Mouse (Mus musculus) liver, postnatal 0 days (tissue): ENCODE results near the gene Rasal2. TPM values are rescaled to one million over a fixed set of nuclear protein-coding genes. Genes with fewer than 3 reads are reported as not detected.
"Not testable (repeated sequence)": the region's sequence is repeated elsewhere in the genome, so short reads cannot be mapped to it uniquely, and the experiment has no call there.

Experiments
- ATAC-seq: fragments of 200-750 bp; cut with Nextera tagmentation; 2 replicates; pipeline ENCODE4 v1.8.0; 2017; ENCODE audit warnings: mild to moderate bottlenecking, moderate library complexity
- DNase-seq: peaks from one replicate; pipeline ENCODE4 v3.0.0-alpha.2; 2016
- H3K27ac ChIP-seq: fragments of 300-500 bp; sonication (generic); 2 replicates; pipeline ENCODE4 v1.5.1; 2014; ENCODE audit warnings: antibody characterized with exemption, moderate library complexity, mild to moderate bottlenecking, low read depth
- H3K27me3 ChIP-seq: fragments of 300-500 bp; sonication (generic); 2 replicates; pipeline ENCODE4 v1.6.1; 2014; ENCODE audit warnings: low read length, control low read depth, mixed read lengths; ENCODE audit not compliant: insufficient read depth
- H3K36me3 ChIP-seq: fragments of 300-500 bp; sonication (generic); replicated peaks from 2 replicates; pipeline ENCODE4 v1.6.1; 2014; ENCODE audit warnings: mild to moderate bottlenecking, control low read depth, low read length, moderate library complexity, mixed read lengths; ENCODE audit not compliant: insufficient read depth
- H3K4me1 ChIP-seq: fragments of 300-500 bp; sonication (generic); 2 replicates; pipeline ENCODE4 v1.6.1; 2014; ENCODE audit warnings: antibody characterized with exemption, mild to moderate bottlenecking, control low read depth; ENCODE audit not compliant: insufficient read depth
- H3K4me2 ChIP-seq: fragments of 300-500 bp; sonication (generic); 2 replicates; pipeline ENCODE4 v1.6.1; 2014; ENCODE audit warnings: low read depth, mild to moderate bottlenecking, low read length, moderate library complexity, mixed read lengths
- H3K4me3 ChIP-seq: fragments of 300-500 bp; sonication (generic); 2 replicates; pipeline ENCODE4 v1.5.1; 2014; ENCODE audit warnings: low read depth, low read length
- H3K9ac ChIP-seq: fragments of 300-500 bp; sonication (generic); replicated peaks from 2 replicates; pipeline ENCODE4 v1.6.1; 2014; ENCODE audit warnings: mild to moderate bottlenecking, moderate library complexity
- H3K9me3 ChIP-seq: fragments of 300-500 bp; sonication (generic); 2 replicates; pipeline ENCODE4 v1.6.1; 2016; ENCODE audit warnings: mild to moderate bottlenecking, control low read depth, low read length, mixed read lengths
- CTCF ChIP-seq: sonication (generic); IDR thresholded peaks from 2 replicates; pipeline ENCODE4 v1.5.1; 2016; ENCODE audit warnings: antibody characterized with exemption, low read depth
- EP300 ChIP-seq: IDR thresholded peaks from 2 replicates; pipeline ENCODE4 v1.6.1; 2016; ENCODE audit warnings: antibody characterized with exemption, low read depth, mild to moderate bottlenecking
- WGBS: fragments of 180-500 bp; shearing (Covaris S2); extraction: QIAGEN DNeasy Blood & Tissue Kit; methylation state at CpG from one replicate; pipeline ENCODE4 v1.1.7; 2014; ENCODE audit not compliant: insufficient replicate concordance; 5-methylcytosine and 5-hydroxymethylcytosine counted together
- polyA plus RNA-seq: library from polyadenylated mRNA; unstranded; fragments of >200 nt; fragmentation: Nextera tagmentation; extraction: Ambion mirVana; gene quantifications from 2 replicates; pipeline ENCODE4 v1.2.1, GENCODE M21; 2015

The Rasal2 gene
- polyA plus RNA-seq, 1 experiment from 2014 or later: 10.7 TPM

- no peak overlapping the region for H3K4me3 ChIP-seq
- no peak for TF ChIP-seq CTCF
- no peak for TF ChIP-seq EP300
- no peak overlapping the region for H3K27ac ChIP-seq
- no peaks in the 10 kb centered on the region for H3K4me1 ChIP-seq
- no peak overlapping the region for H3K9ac ChIP-seq
- ATAC-seq (no peak), DNase-seq (no peak)
- WGBS: 60% methylated on average over 1 of the region's 1 CpGs
- no peaks in the 10 kb centered on the region for H3K9me3 ChIP-seq
- no peaks in the 10 kb centered on the region for H3K27me3 ChIP-seq
- no peak overlapping the region for H3K4me2 ChIP-seq
- H3K36me3 ChIP-seq: no peaks in the 10 kb centered on the region
These were observed 165.6 kb downstream of the Rasal2 start for GRCm38 (mm10) chr1:157246779-157247178.

- H3K4me3 ChIP-seq: no peak overlapping the region
- H3K4me2 ChIP-seq: no peak overlapping the region
- ATAC-seq: no peak
- no peak for DNase-seq
- WGBS: 63% methylated on average over 5 of the region's 5 CpGs
- no peak overlapping the region for H3K27ac ChIP-seq
- H3K36me3 ChIP-seq: no peaks in the 10 kb centered on the region
- no peaks in the 10 kb centered on the region for H3K9me3 ChIP-seq
- H3K4me1 ChIP-seq: no peaks in the 10 kb centered on the region
- H3K27me3 ChIP-seq: no peaks in the 10 kb centered on the region
- no peak overlapping the region for H3K9ac ChIP-seq
- no peak for TF ChIP-seq CTCF
- no peak for TF ChIP-seq EP300
These were observed 168.0 kb downstream of the Rasal2 start for GRCm38 (mm10) chr1:157244453-157244790.

GRCm38 (mm10) chr1:157243576-157244452 is 168.6 kb downstream of the Rasal2 start:
- H3K36me3 ChIP-seq: no peaks in the 10 kb centered on the region
- ATAC-seq (no peak), DNase-seq (no peak)
- no peak overlapping the region for H3K27ac ChIP-seq
- TF ChIP-seq EP300 (no peak), CTCF (no peak)
- WGBS: 63% methylated on average over 7 of the region's 7 CpGs
- H3K4me3 ChIP-seq: no peak overlapping the region
- no peaks in the 10 kb centered on the region for H3K9me3 ChIP-seq
- no peaks in the 10 kb centered on the region for H3K4me1 ChIP-seq
- H3K4me2 ChIP-seq: no peak overlapping the region
- H3K9ac ChIP-seq: no peak overlapping the region
- no peaks in the 10 kb centered on the region for H3K27me3 ChIP-seq

GRCm38 (mm10) chr1:157239687-157240086 is 172.7 kb downstream of the Rasal2 start:
- Histone ChIP-seq H3K4me1 (no peaks in the 10 kb centered on the region), H3K27ac (no peak overlapping the region), H3K27me3 (no peaks in the 10 kb centered on the region), H3K4me3 (no peak overlapping the region), H3K36me3 (no peaks in the 10 kb centered on the region), H3K4me2 (no peak overlapping the region), H3K9ac (no peak overlapping the region), H3K9me3 (no peaks in the 10 kb centered on the region)
- ATAC-seq (no peak), DNase-seq (no peak)
- TF ChIP-seq CTCF (no peak), EP300 (no peak)
- WGBS: 87% methylated on average over 1 of the region's 1 CpGs

GRCm38 (mm10) chr1:157236650-157237344 is 175.6 kb downstream of the Rasal2 start:
- H3K27ac ChIP-seq, H3K36me3 ChIP-seq, H3K4me1 ChIP-seq, ATAC-seq, H3K9ac ChIP-seq, DNase-seq, H3K4me2 ChIP-seq, H3K27me3 ChIP-seq, H3K9me3 ChIP-seq, H3K4me3 ChIP-seq: not testable (repeated sequence)
- WGBS: 74% methylated on average over 4 of the region's 4 CpGs

GRCm38 (mm10) chr1:157233451-157233850 is 178.9 kb downstream of the Rasal2 start:
- no peaks in the 10 kb centered on the region for H3K4me1 ChIP-seq
- no peaks in the 10 kb centered on the region for H3K9me3 ChIP-seq
- no peak overlapping the region for H3K27ac ChIP-seq
- ATAC-seq: no peak
- DNase-seq: no peak
- H3K4me2 ChIP-seq: no peak overlapping the region
- no peaks in the 10 kb centered on the region for H3K27me3 ChIP-seq
- no peak overlapping the region for H3K9ac ChIP-seq
- H3K36me3 ChIP-seq: 0 out of 2 replicates have a peak, but pooled peaks cover under 1% of the 10 kb centered on the region
- WGBS: 77% methylated on average over 2 of the region's 2 CpGs
- TF ChIP-seq CTCF: no peak
- no peak for TF ChIP-seq EP300
- H3K4me3 ChIP-seq: no peak overlapping the region
